Mouse (Mus musculus) embryonic facial prominence, embryonic 11.5 days (tissue): ENCODE data around the gene B230219D22Rik. TPM values are rescaled to one million over a fixed set of nuclear protein-coding genes. Genes with fewer than 3 reads are reported as not detected.
A peak's percentile ranks its signal among the peaks of the same experiment; 100 is the strongest.

Source experiments
- ATAC-seq: fragments of 200-750 bp; cut with Nextera tagmentation; replicated peaks from 2 replicates; pipeline ENCODE4 v1.8.0; 2017; ENCODE audit warnings: low read depth; ENCODE audit not compliant: insufficient number of reproducible peaks, low FRiP score, low TSS enrichment
- DNase-seq: peaks from one replicate; pipeline ENCODE4 v3.0.0-alpha.2; 2015; ENCODE audit warnings: low spot score
- H3K27ac ChIP-seq: fragments of 300-500 bp; sonication (generic); replicated peaks from 2 replicates; pipeline ENCODE4 v1.5.1; 2014; ENCODE audit warnings: mild to moderate bottlenecking, low read depth, low read length, control low read depth
- H3K27me3 ChIP-seq: fragments of 300-500 bp; sonication (generic); 2 replicates; pipeline ENCODE4 v1.6.1; 2014; ENCODE audit warnings: mild to moderate bottlenecking, low read length, moderate library complexity, mixed read lengths; ENCODE audit not compliant: control insufficient read depth, insufficient read depth
- H3K36me3 ChIP-seq: fragments of 300-500 bp; sonication (generic); replicated peaks from 2 replicates; pipeline ENCODE4 v1.6.1; 2014; ENCODE audit warnings: low read depth, mild to moderate bottlenecking, low read length, moderate library complexity, mixed read lengths; ENCODE audit not compliant: control insufficient read depth, insufficient read depth
- H3K4me1 ChIP-seq: fragments of 300-500 bp; sonication (generic); 2 replicates; pipeline ENCODE4 v1.6.1; 2014; ENCODE audit warnings: low read length, mixed read lengths; ENCODE audit not compliant: control insufficient read depth, insufficient read depth
- H3K4me2 ChIP-seq: fragments of 300-500 bp; sonication (generic); 2 replicates; pipeline ENCODE4 v1.6.1; 2014; ENCODE audit warnings: low read depth, mild to moderate bottlenecking, control low read depth, low read length, moderate library complexity
- H3K4me3 ChIP-seq: fragments of 300-500 bp; sonication (generic); 2 replicates; pipeline ENCODE4 v1.5.1; 2014; ENCODE audit warnings: low read depth, low read length, control low read depth
- H3K9ac ChIP-seq: fragments of 300-500 bp; sonication (generic); replicated peaks from 2 replicates; pipeline ENCODE4 v1.6.1; 2014; ENCODE audit warnings: mild to moderate bottlenecking, control low read depth, low read length
- H3K9me3 ChIP-seq: fragments of 300-500 bp; sonication (generic); replicated peaks from 2 replicates; pipeline ENCODE4 v1.6.1; 2016; ENCODE audit warnings: mild to moderate bottlenecking, low read length, inconsistent platforms, mixed read lengths; ENCODE audit not compliant: control insufficient read depth
- WGBS: fragments of 180-500 bp; shearing (Covaris S2); extraction: QIAGEN DNeasy Blood & Tissue Kit; methylation state at CpG from one replicate; pipeline ENCODE4 v1.1.7; 2014; 5-methylcytosine and 5-hydroxymethylcytosine counted together
- polyA plus RNA-seq: library from polyadenylated mRNA; unstranded; fragments of >200 nt; fragmentation: Nextera tagmentation; extraction: Ambion mirVana; gene quantifications from 2 replicates; pipeline ENCODE4 v1.2.1, GENCODE M21; 2014

B230219D22Rik gene
- polyA plus RNA-seq, result 78.3 and 82.0 TPM in 2 replicates

- H3K4me2 ChIP-seq, result peak within 1 kb of the TSS; percentile 73
- H3K36me3 ChIP-seq, result no peaks in the 10 kb centered on the region
- ATAC-seq (peak; percentile 91), DNase-seq (peak; percentile 96)
- no peaks in the 10 kb centered on the region for H3K27me3 ChIP-seq
- H3K27ac ChIP-seq, result peak within 1 kb of the TSS; percentile 96
- peaks cover 4% of the 10 kb centered on the region; the same call in 1 of the 2 replicates for H3K4me1 ChIP-seq
- H3K9ac ChIP-seq, result peak within 1 kb of the TSS; percentile 100
- WGBS, result 2% methylated on average over 48 of the region's 51 CpGs
- H3K9me3 ChIP-seq, result no peaks in the 10 kb centered on the region
- H3K4me3 ChIP-seq, result peak within 1 kb of the TSS; percentile 99
Observed at GRCm38 (mm10) chr13:55692535-55693242, at the start of gene B230219D22Rik. B230219D22Rik (plus strand) TSS chr13:55693124.

- DNase-seq (peak; percentile 62), ATAC-seq (no peak)
- Histone ChIP-seq H3K9ac (no peak overlapping the region), H3K4me1 (no peaks in the 10 kb centered on the region), H3K27me3 (no peaks in the 10 kb centered on the region), H3K4me2 (no peak overlapping the region), H3K36me3 (peaks cover 23% of the 10 kb centered on the region), H3K9me3 (no peaks in the 10 kb centered on the region), H3K4me3 (no peak overlapping the region), H3K27ac (no peak overlapping the region)
- WGBS, result 96% methylated on average over 2 of the region's 2 CpGs
Observed at GRCm38 (mm10) chr13:55644525-55644924, 48.4 kb upstream of the B230219D22Rik start.

GRCm38 (mm10) chr13:55650098-55650497 lies 42.8 kb upstream of the B230219D22Rik start:
- H3K9ac ChIP-seq, result no peak overlapping the region
- no peak overlapping the region for H3K27ac ChIP-seq
- H3K4me3 ChIP-seq, result no peak overlapping the region
- WGBS, result 90% methylated on average over 12 of the region's 12 CpGs
- H3K9me3 ChIP-seq, result no peaks in the 10 kb centered on the region
- no peaks in the 10 kb centered on the region for H3K4me1 ChIP-seq
- DNase-seq (no peak), ATAC-seq (no peak)
- peaks cover 29% of the 10 kb centered on the region for H3K36me3 ChIP-seq
- H3K27me3 ChIP-seq, result no peaks in the 10 kb centered on the region
- H3K4me2 ChIP-seq, result no peak overlapping the region

GRCm38 (mm10) chr13:55650980-55651379 lies 41.9 kb upstream of the B230219D22Rik start:
- no peaks in the 10 kb centered on the region for H3K27me3 ChIP-seq
- 85% methylated on average over 6 of the region's 6 CpGs for WGBS
- no peak overlapping the region for H3K4me3 ChIP-seq
- H3K9me3 ChIP-seq, result no peaks in the 10 kb centered on the region
- no peak for DNase-seq
- no peaks in the 10 kb centered on the region for H3K4me1 ChIP-seq
- peaks cover 28% of the 10 kb centered on the region for H3K36me3 ChIP-seq
- no peak overlapping the region for H3K4me2 ChIP-seq
- ATAC-seq, result no peak
- H3K9ac ChIP-seq, result no peak overlapping the region
- no peak overlapping the region for H3K27ac ChIP-seq

- 78% methylated on average over 6 of the region's 6 CpGs for WGBS
- ATAC-seq, result no peak
- H3K36me3 ChIP-seq, result peaks cover 27% of the 10 kb centered on the region
Observed at GRCm38 (mm10) chr13:55668550-55668949, 24.4 kb upstream of the B230219D22Rik start.

GRCm38 (mm10) chr13:55672711-55673110 lies 20.2 kb upstream of the B230219D22Rik start:
- H3K9me3 ChIP-seq, result no peaks in the 10 kb centered on the region
- H3K27me3 ChIP-seq, result no peaks in the 10 kb centered on the region
- no peak overlapping the region for H3K4me2 ChIP-seq
- H3K4me3 ChIP-seq, result no peak overlapping the region
- no peaks in the 10 kb centered on the region for H3K4me1 ChIP-seq
- ATAC-seq (no peak), DNase-seq (no peak)
- WGBS, result 96% methylated on average over 6 of the region's 6 CpGs
- peaks cover 21% of the 10 kb centered on the region for H3K36me3 ChIP-seq
- no peak overlapping the region for H3K27ac ChIP-seq
- H3K9ac ChIP-seq, result no peak overlapping the region

More at GRCm38 (mm10) chr13:55668550-55668949, 24.4 kb upstream of the B230219D22Rik start:
- H3K4me1 ChIP-seq, result no peaks in the 10 kb centered on the region
- H3K9me3 ChIP-seq, result no peaks in the 10 kb centered on the region
- H3K4me2 ChIP-seq, result no peak overlapping the region
- no peak overlapping the region for H3K9ac ChIP-seq
- H3K4me3 ChIP-seq, result no peak overlapping the region
- no peak overlapping the region for H3K27ac ChIP-seq
- H3K27me3 ChIP-seq, result no peaks in the 10 kb centered on the region
- DNase-seq, result peak; percentile 64

- no peak for DNase-seq
- H3K4me1 ChIP-seq, result no peaks in the 10 kb centered on the region
- no peak overlapping the region for H3K4me2 ChIP-seq
- no peaks in the 10 kb centered on the region for H3K9me3 ChIP-seq
- H3K4me3 ChIP-seq, result no peak overlapping the region
- peaks cover 15% of the 10 kb centered on the region for H3K36me3 ChIP-seq
- 90% methylated on average over 8 of the region's 8 CpGs for WGBS
- H3K27me3 ChIP-seq, result no peaks in the 10 kb centered on the region
- H3K9ac ChIP-seq, result no peak overlapping the region
- ATAC-seq, result no peak
- H3K27ac ChIP-seq, result no peak overlapping the region
Observed at GRCm38 (mm10) chr13:55677364-55677763, 15.6 kb upstream of the B230219D22Rik start.

GRCm38 (mm10) chr13:55682201-55682600 lies 10.7 kb upstream of the B230219D22Rik start:
- no peak for DNase-seq
- H3K27me3 ChIP-seq, result no peaks in the 10 kb centered on the region
- ATAC-seq, result no peak
- H3K9me3 ChIP-seq, result no peaks in the 10 kb centered on the region
- H3K4me2 ChIP-seq, result no peak overlapping the region
- H3K4me1 ChIP-seq, result no peaks in the 10 kb centered on the region
- H3K36me3 ChIP-seq, result peaks cover 4% of the 10 kb centered on the region
- 92% methylated on average over 9 of the region's 9 CpGs for WGBS
- H3K9ac ChIP-seq, result no peak overlapping the region
- no peak overlapping the region for H3K27ac ChIP-seq
- no peak overlapping the region for H3K4me3 ChIP-seq
